Mouse (Mus musculus): Measurements from ENCODE around the gene Aadacl2. TPM values are rescaled to one million over a fixed set of nuclear protein-coding genes. Genes with fewer than 3 reads are reported as not detected.

Aadacl2 gene
- polyA plus RNA-seq (2012; rRNA removed) = not detected in 2 replicates
- polyA plus RNA-seq (2014; fragmentation: Nextera tagmentation; extraction: Ambion mirVana) = not detected in 2 replicates

DNA sequence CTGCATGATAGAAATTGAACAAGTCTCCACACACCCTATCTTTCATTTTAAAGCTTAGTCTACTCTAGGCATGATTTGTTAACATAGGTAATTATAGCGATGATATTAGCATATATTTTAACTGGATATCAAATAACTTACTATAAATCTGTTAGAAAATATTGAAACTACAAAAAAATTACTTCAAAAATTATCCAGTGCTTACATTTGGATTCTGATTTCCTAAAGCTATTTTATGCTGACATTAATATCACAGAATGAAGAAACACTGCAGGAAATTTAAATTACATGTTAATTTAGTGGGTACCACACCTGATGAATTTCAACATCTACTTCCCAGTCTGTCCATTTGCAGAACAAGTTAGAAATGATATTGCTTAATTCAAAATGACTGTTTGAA, at the start of gene Aadacl2:
Aadacl2 (plus strand) TSS at position 301 of the 400 bp plus-strand sequence.
- no peaks in the 10 kb centered on the region for H3K9me3 ChIP-seq (ENCODE audit: control insufficient read depth, low read length)
- DNase-seq (ENCODE audit: low read depth in 3 of 3, low spot score in 3 of 3) (no peak), ATAC-seq (ENCODE audit: insufficient read depth) (no peak)
- H3K9ac ChIP-seq (replicated peaks) = no peak within 1 kb of the TSS
- WGBS (ENCODE audit: insufficient replicate concordance) = 52% methylated on average over 1 of the region's 1 CpGs
- no peak within 1 kb of the TSS for H3K4me3 ChIP-seq (ENCODE audit: insufficient read depth in 1 of 2, low read depth in 2 of 2, low read length in 2 of 2)
- H3K4me2 ChIP-seq (ENCODE audit: low read depth) = no peak within 1 kb of the TSS
- H3K36me3 ChIP-seq (replicated peaks; ENCODE audit: control insufficient read depth, insufficient read depth, low read depth) = no peaks in the 10 kb centered on the region
- H3K4me1 ChIP-seq (replicated peaks; ENCODE audit: control insufficient read depth in 2 of 2, insufficient read depth in 2 of 2, low read length in 1 of 2) = no peaks in the 10 kb centered on the region
- no peak for TF ChIP-seq EP300 (IDR thresholded peaks at IDR 0.05; ENCODE audit: low read depth)
- no peak for TF ChIP-seq CTCF (IDR thresholded peaks at IDR 0.05; ENCODE audit: low read depth)
- H3K27me3 ChIP-seq (ENCODE audit: control insufficient read depth, insufficient read depth, low read length) = no peaks in the 10 kb centered on the region
- no peak within 1 kb of the TSS for H3K27ac ChIP-seq

DNA sequence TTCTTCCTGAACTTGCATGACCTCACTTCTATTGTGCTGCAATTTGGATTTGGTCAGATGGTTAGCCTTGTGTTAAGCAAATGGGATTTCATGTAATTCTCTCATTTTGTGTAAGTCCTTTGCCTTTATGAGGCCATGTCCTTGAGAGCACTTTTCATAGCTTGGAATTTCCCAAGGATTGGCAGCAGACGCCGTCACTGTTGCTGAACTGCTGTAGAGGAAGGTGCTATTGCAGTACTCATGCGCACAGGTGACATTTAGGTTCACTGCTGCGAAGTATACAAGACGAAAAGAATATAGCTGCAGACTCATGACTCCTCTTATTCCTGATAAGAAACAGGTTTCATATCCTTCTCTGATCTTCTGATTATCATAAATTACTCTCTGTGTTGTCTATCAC, 35.7 kb upstream of the Aadacl2 start:
- TF ChIP-seq EP300 (IDR thresholded peaks at IDR 0.05; ENCODE audit: low read depth) = no peak
- no peak for TF ChIP-seq CTCF (IDR thresholded peaks at IDR 0.05; ENCODE audit: low read depth)
- Histone ChIP-seq H3K27me3 (ENCODE audit: control insufficient read depth, insufficient read depth, low read length) (no peaks in the 10 kb centered on the region), H3K36me3 (replicated peaks; ENCODE audit: control insufficient read depth, insufficient read depth, low read depth) (no peaks in the 10 kb centered on the region), H3K4me2 (ENCODE audit: low read depth) (no peak overlapping the region), H3K9me3 (ENCODE audit: control insufficient read depth, low read length) (no peaks in the 10 kb centered on the region), H3K4me3 (ENCODE audit: insufficient read depth in 1 of 2, low read depth in 2 of 2, low read length in 2 of 2) (no peak overlapping the region), H3K4me1 (replicated peaks; ENCODE audit: control insufficient read depth in 2 of 2, insufficient read depth in 2 of 2, low read length in 1 of 2) (no peaks in the 10 kb centered on the region), H3K27ac (no peak overlapping the region), H3K9ac (replicated peaks) (no peak overlapping the region)
- WGBS (ENCODE audit: insufficient replicate concordance) = 68% methylated on average over 5 of the region's 5 CpGs
- DNase-seq (ENCODE audit: low read depth in 3 of 3, low spot score in 3 of 3) (no peak), ATAC-seq (ENCODE audit: insufficient read depth) (no peak)

GRCm38 (mm10) chr3:59974591-59974990, 32.0 kb upstream of the Aadacl2 start:
- Histone ChIP-seq H3K4me1 (replicated peaks; ENCODE audit: control insufficient read depth in 2 of 2, insufficient read depth in 2 of 2, low read length in 1 of 2) (no peaks in the 10 kb centered on the region), H3K9me3 (ENCODE audit: control insufficient read depth, low read length) (no peaks in the 10 kb centered on the region), H3K4me3 (ENCODE audit: insufficient read depth in 1 of 2, low read depth in 2 of 2, low read length in 2 of 2) (no peak overlapping the region), H3K27me3 (ENCODE audit: control insufficient read depth, insufficient read depth, low read length) (no peaks in the 10 kb centered on the region), H3K36me3 (replicated peaks; ENCODE audit: control insufficient read depth, insufficient read depth, low read depth) (no peaks in the 10 kb centered on the region), H3K27ac (no peak overlapping the region), H3K4me2 (ENCODE audit: low read depth) (no peak overlapping the region), H3K9ac (replicated peaks) (no peak overlapping the region)
- DNase-seq (ENCODE audit: low read depth in 3 of 3, low spot score in 3 of 3) (no peak), ATAC-seq (ENCODE audit: insufficient read depth) (no peak)
- TF ChIP-seq CTCF (IDR thresholded peaks at IDR 0.05; ENCODE audit: low read depth) (no peak), EP300 (IDR thresholded peaks at IDR 0.05; ENCODE audit: low read depth) (no peak)

DNA sequence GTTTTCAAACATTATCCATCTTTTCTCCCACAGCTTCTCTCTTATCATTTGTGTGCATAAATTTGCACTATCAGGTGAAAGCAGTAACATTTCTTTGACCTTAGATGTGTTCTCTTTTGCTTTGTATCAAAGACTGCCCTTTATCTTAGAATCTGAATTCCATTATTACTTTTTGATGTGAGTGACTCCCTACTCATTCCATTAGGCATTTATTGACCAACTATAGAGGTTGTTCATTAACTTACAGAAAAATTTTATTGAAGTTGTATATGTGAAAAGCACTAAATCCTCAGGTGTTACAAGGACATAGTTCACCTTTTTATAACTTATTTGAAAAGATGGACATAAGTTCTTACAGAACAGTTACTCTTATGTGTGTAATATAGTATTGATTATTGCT, 2.9 kb upstream of the Aadacl2 start:
- Histone ChIP-seq H3K36me3 (replicated peaks; ENCODE audit: control insufficient read depth, insufficient read depth, low read depth) (no peaks in the 10 kb centered on the region), H3K4me3 (ENCODE audit: insufficient read depth in 1 of 2, low read depth in 2 of 2, low read length in 2 of 2) (no peak overlapping the region), H3K27me3 (ENCODE audit: control insufficient read depth, insufficient read depth, low read length) (no peaks in the 10 kb centered on the region), H3K4me1 (replicated peaks; ENCODE audit: control insufficient read depth in 2 of 2, insufficient read depth in 2 of 2, low read length in 1 of 2) (no peaks in the 10 kb centered on the region), H3K4me2 (ENCODE audit: low read depth) (no peak overlapping the region), H3K9me3 (ENCODE audit: control insufficient read depth, low read length) (no peaks in the 10 kb centered on the region), H3K27ac (no peak overlapping the region), H3K9ac (replicated peaks) (no peak overlapping the region)
- ATAC-seq (ENCODE audit: insufficient read depth) = no peak
- DNase-seq (ENCODE audit: low read depth in 3 of 3, low spot score in 3 of 3) = no peak
- TF ChIP-seq EP300 (IDR thresholded peaks at IDR 0.05; ENCODE audit: low read depth) = no peak
- no peak for TF ChIP-seq CTCF (IDR thresholded peaks at IDR 0.05; ENCODE audit: low read depth)

DNA sequence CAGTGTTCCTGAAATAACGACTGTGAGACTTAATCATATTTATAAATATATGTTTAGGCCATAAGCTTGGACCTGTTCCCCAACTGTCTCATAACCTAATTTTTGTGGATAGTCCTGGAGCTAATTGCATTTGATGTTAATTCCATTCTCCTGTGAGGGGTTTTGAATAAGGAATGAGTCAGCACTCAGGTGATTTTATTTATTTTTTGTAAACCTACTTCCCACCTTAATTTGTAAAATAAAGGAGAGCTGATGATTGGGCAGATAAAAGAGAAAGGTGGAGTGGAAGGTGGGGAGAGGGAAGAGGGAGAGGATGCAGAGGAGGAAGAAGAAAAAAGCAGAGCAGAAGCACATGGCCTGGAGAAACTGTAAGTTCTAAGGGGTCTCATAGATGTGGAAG, 18.9 kb downstream of the Aadacl2 start, which contains the start of gene Aadac:
Aadac (plus strand) TSS at position 301 of the 400 bp plus-strand sequence.
- no peak for DNase-seq (ENCODE audit: low read depth in 3 of 3, low spot score in 3 of 3)
- Histone ChIP-seq H3K36me3 (replicated peaks; ENCODE audit: control insufficient read depth, insufficient read depth, low read depth) (no peaks in the 10 kb centered on the region), H3K4me2 (ENCODE audit: low read depth) (no peak within 1 kb of the TSS), H3K9ac (replicated peaks) (no peak within 1 kb of the TSS), H3K27me3 (ENCODE audit: control insufficient read depth, insufficient read depth, low read length) (no peaks in the 10 kb centered on the region), H3K4me1 (replicated peaks; ENCODE audit: control insufficient read depth in 2 of 2, insufficient read depth in 2 of 2, low read length in 1 of 2) (no peaks in the 10 kb centered on the region), H3K9me3 (ENCODE audit: control insufficient read depth, low read length) (no peaks in the 10 kb centered on the region), H3K4me3 (ENCODE audit: insufficient read depth in 1 of 2, low read depth in 2 of 2, low read length in 2 of 2) (no peak within 1 kb of the TSS), H3K27ac (no peak within 1 kb of the TSS)
- no peak for ATAC-seq (ENCODE audit: insufficient read depth)
- TF ChIP-seq CTCF (IDR thresholded peaks at IDR 0.05; ENCODE audit: low read depth) (no peak), EP300 (IDR thresholded peaks at IDR 0.05; ENCODE audit: low read depth) (no peak)
- WGBS (ENCODE audit: insufficient replicate concordance) = 41% methylated on average over 1 of the region's 1 CpGs

Measured in liver, embryonic 14.5 days (tissue).